Mouse (Mus musculus) heart, postnatal 0 days (tissue): Measurements from ENCODE around the gene Nfic. TPM values are rescaled to one million over a fixed set of nuclear protein-coding genes. Genes with fewer than 3 reads are reported as not detected.

Experiments used
- ATAC-seq: fragments of 200-750 bp; cut with Nextera tagmentation; 2 replicates; pipeline ENCODE4 v1.8.0; 2017; ENCODE audit warnings: low read depth, moderate number of reproducible peaks, moderate library complexity; ENCODE audit not compliant: insufficient read depth
- DNase-seq: peaks from one replicate; pipeline ENCODE4 v3.0.0-alpha.2; 2016; ENCODE audit warnings: low spot score
- H3K27ac ChIP-seq: fragments of 300-500 bp; sonication (generic); 2 replicates; pipeline ENCODE4 v1.5.1; 2014; ENCODE audit warnings: low read depth, mild to moderate bottlenecking
- H3K27me3 ChIP-seq: fragments of 300-500 bp; sonication (generic); 2 replicates; pipeline ENCODE4 v1.6.1; 2014; ENCODE audit warnings: low read length, mixed read lengths; ENCODE audit not compliant: control insufficient read depth, insufficient read depth
- H3K36me3 ChIP-seq: fragments of 300-500 bp; sonication (generic); replicated peaks from 2 replicates; pipeline ENCODE4 v1.6.1; 2014; ENCODE audit warnings: low read length, mixed read lengths; ENCODE audit not compliant: control insufficient read depth, insufficient read depth
- H3K4me1 ChIP-seq: fragments of 300-500 bp; sonication (generic); 2 replicates; pipeline ENCODE4 v1.6.1; 2014; ENCODE audit warnings: antibody characterized with exemption; ENCODE audit not compliant: control insufficient read depth, insufficient read depth
- H3K4me2 ChIP-seq: fragments of 300-500 bp; sonication (generic); 2 replicates; pipeline ENCODE4 v1.6.1; 2014; ENCODE audit warnings: low read depth, mild to moderate bottlenecking, low read length, moderate library complexity
- H3K4me3 ChIP-seq: fragments of 300-500 bp; sonication (generic); 2 replicates; pipeline ENCODE4 v1.5.1; 2014; ENCODE audit warnings: low read depth, low read length
- H3K9ac ChIP-seq: fragments of 300-500 bp; sonication (generic); replicated peaks from 2 replicates; pipeline ENCODE4 v1.6.1; 2014; ENCODE audit warnings: low read depth, low read length, mixed read lengths
- H3K9me3 ChIP-seq: fragments of 300-500 bp; sonication (generic); replicated peaks from 2 replicates; pipeline ENCODE4 v1.6.1; 2016; ENCODE audit warnings: low read length; ENCODE audit not compliant: control insufficient read depth
- CTCF ChIP-seq: IDR thresholded peaks from 2 replicates; pipeline ENCODE4 v1.5.1; 2016; ENCODE audit warnings: antibody characterized with exemption, control low read depth, low read depth
- EP300 ChIP-seq: IDR thresholded peaks from 2 replicates; pipeline ENCODE4 v1.6.1; 2016; ENCODE audit warnings: antibody characterized with exemption, low read depth
- WGBS: fragments of 180-500 bp; shearing (Covaris S2); extraction: QIAGEN DNeasy Blood & Tissue Kit; methylation state at CpG from one replicate; pipeline ENCODE4 v1.1.7; 2014; 5-methylcytosine and 5-hydroxymethylcytosine counted together
- polyA plus RNA-seq: library from polyadenylated mRNA; unstranded; fragments of >200 nt; fragmentation: Nextera tagmentation; extraction: Ambion mirVana; gene quantifications from 2 replicates; pipeline ENCODE4 v1.2.1, GENCODE M21; 2015
- total RNA-seq: library from RNA; depleted of rRNA; stranded (reverse); fragments of >200 nt; gene quantifications from 2 replicates; pipeline ENCODE4 v1.2.3, GENCODE M21; 2014; ENCODE audit warnings: low replicate concordance

The Nfic gene
- total and polyA plus RNA-seq, 2 experiments from 2014 or later = 47.6 to 73.7 TPM

DNA sequence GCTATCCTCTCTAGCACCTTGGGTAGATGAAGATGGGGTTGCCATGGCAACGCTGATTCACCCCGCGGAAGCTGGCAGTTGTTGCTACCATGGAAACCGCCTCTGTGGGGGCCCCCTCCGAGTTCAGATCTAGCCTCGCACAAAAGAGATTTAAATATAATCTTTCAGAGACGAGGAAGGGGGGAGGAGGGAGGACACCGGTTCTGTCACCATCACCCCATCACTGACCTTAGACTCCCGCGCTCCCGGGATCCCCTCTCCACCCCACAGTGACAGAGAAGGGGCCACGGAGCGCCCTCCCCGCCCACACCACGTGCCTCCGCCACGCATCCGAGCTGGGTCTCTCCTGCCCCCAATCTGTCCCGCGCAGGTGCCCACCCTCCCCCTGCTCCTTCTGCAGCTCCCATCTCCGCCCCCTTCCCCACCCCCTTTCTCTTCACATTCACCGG, 17.6 kb upstream of the Nfic start:
- Histone ChIP-seq H3K9me3 (no peaks in the 10 kb centered on the region), H3K9ac (no peak overlapping the region), H3K36me3 (no peaks in the 10 kb centered on the region), H3K4me3 (no peak overlapping the region), H3K27me3 (peaks cover 69% of the 10 kb centered on the region), H3K4me1 (no peaks in the 10 kb centered on the region), H3K27ac (no peak overlapping the region), H3K4me2 (no peak overlapping the region)
- DNase-seq (no peak), ATAC-seq (no peak)
- WGBS = 2% methylated on average over 21 of the region's 22 CpGs
- TF ChIP-seq CTCF (no peak), EP300 (no peak)

DNA sequence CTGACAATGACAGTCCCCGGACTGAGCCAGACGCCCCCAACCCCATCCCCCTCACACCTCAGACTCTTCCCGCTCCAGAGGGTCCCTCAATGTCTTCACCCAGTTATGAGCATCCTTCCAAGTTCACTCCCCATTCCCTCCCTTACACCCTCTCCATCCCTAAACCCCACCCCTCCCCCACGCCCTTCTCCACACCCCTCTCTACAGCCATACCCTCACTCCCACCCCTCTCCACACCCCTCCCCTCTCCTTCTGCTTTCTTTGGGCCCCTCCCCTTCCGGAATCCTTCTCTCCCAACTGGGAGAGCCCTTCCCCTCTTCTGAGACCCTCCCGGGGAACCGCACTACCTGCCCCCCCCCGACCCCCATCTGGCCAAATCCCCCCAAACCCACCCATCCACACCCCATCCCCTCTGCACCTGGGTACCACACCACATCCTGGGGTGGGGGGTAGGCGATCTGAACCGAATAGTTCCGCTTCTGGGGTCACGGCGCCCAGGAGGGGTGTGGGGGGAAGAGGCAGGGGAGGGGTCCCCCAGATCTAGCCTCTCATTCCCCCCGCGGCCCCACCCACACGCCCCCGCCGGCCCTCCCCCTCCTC, 17.1 kb upstream of the Nfic start:
- no peak overlapping the region for H3K4me3 ChIP-seq
- no peak overlapping the region for H3K4me2 ChIP-seq
- no peaks in the 10 kb centered on the region for H3K4me1 ChIP-seq
- peaks cover 68% of the 10 kb centered on the region for H3K27me3 ChIP-seq
- no peak overlapping the region for H3K9ac ChIP-seq
- WGBS = 9% methylated on average over 17 of the region's 18 CpGs
- DNase-seq (no peak), ATAC-seq (no peak)
- H3K36me3 ChIP-seq = no peaks in the 10 kb centered on the region
- H3K9me3 ChIP-seq = no peaks in the 10 kb centered on the region
- no peak overlapping the region for H3K27ac ChIP-seq
- no peak for TF ChIP-seq EP300
- TF ChIP-seq CTCF = no peak

- no peaks in the 10 kb centered on the region for H3K9me3 ChIP-seq
- H3K4me3 ChIP-seq = no peak overlapping the region
- H3K36me3 ChIP-seq = no peaks in the 10 kb centered on the region
- H3K27me3 ChIP-seq = peaks cover 76% of the 10 kb centered on the region
- H3K4me1 ChIP-seq = no peaks in the 10 kb centered on the region
- H3K9ac ChIP-seq = no peak overlapping the region
- ATAC-seq (no peak), DNase-seq (no peak)
- H3K27ac ChIP-seq = no peak overlapping the region
- 42% methylated on average over 18 of the region's 18 CpGs for WGBS
- TF ChIP-seq CTCF (no peak), EP300 (no peak)
- H3K4me2 ChIP-seq = no peak overlapping the region
Measured at GRCm38 (mm10) chr10:81470454-81470853, 15.0 kb upstream of the Nfic start.

GRCm38 (mm10) chr10:81469253-81469652, 13.8 kb upstream of the Nfic start:
- Histone ChIP-seq H3K4me2 (no peak overlapping the region), H3K4me1 (no peaks in the 10 kb centered on the region), H3K4me3 (no peak overlapping the region), H3K9me3 (no peaks in the 10 kb centered on the region), H3K27ac (no peak overlapping the region), H3K36me3 (no peaks in the 10 kb centered on the region), H3K9ac (no peak overlapping the region), H3K27me3 (peaks cover 77% of the 10 kb centered on the region)
- TF ChIP-seq CTCF (no peak), EP300 (no peak)
- no peak for DNase-seq
- ATAC-seq = no peak
- WGBS = 61% methylated on average over 5 of the region's 5 CpGs

GRCm38 (mm10) chr10:81467670-81468235, 12.3 kb upstream of the Nfic start:
- H3K4me2 ChIP-seq = no peak overlapping the region
- no peak overlapping the region for H3K4me3 ChIP-seq
- no peak for ATAC-seq
- WGBS = 77% methylated on average over 16 of the region's 16 CpGs
- DNase-seq = no peak
- no peaks in the 10 kb centered on the region for H3K9me3 ChIP-seq
- peaks cover 77% of the 10 kb centered on the region for H3K27me3 ChIP-seq
- no peak overlapping the region for H3K9ac ChIP-seq
- no peaks in the 10 kb centered on the region for H3K4me1 ChIP-seq
- no peaks in the 10 kb centered on the region for H3K36me3 ChIP-seq
- no peak for TF ChIP-seq CTCF
- TF ChIP-seq EP300 = no peak
- H3K27ac ChIP-seq = no peak overlapping the region

GRCm38 (mm10) chr10:81466881-81467280, 11.4 kb upstream of the Nfic start:
- peaks cover 77% of the 10 kb centered on the region for H3K27me3 ChIP-seq
- TF ChIP-seq CTCF = no peak
- TF ChIP-seq EP300 = no peak
- no peaks in the 10 kb centered on the region for H3K36me3 ChIP-seq
- 54% methylated on average over 14 of the region's 14 CpGs for WGBS
- ATAC-seq = no peak
- no peak overlapping the region for H3K9ac ChIP-seq
- no peaks in the 10 kb centered on the region for H3K9me3 ChIP-seq
- H3K4me2 ChIP-seq = no peak overlapping the region
- no peak overlapping the region for H3K4me3 ChIP-seq
- H3K4me1 ChIP-seq = no peaks in the 10 kb centered on the region
- no peak overlapping the region for H3K27ac ChIP-seq
- DNase-seq = no peak
